Mouse (Mus musculus): ENCODE measurements around the gene Parp12.

Parp12 gene

DNA sequence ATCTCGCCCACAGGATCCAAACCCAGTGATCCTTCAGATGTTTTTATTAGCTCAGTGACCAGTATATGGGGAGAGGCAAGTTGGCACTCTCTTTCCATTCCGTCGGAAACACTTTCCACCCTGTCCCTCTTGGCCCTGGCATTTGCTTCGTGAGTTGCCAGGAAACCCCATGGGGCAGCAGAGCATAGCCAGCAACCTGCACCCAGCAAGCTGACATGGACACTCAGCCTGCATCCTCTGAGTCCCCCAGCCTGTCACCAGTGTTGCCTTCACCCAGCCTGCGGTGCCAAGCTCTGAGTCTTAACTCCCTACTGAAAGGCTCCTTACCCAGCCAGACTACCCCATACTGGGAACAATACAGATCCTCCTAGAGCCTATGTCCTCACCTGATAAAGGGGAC, 69.0 kb downstream of the Parp12 start:
- DNase-seq (ENCODE audit: low read depth, low spot score), result no peak
- H3K27me3 ChIP-seq (ENCODE audit: control insufficient read depth, insufficient read depth, low read length, poor library complexity, severe bottlenecking), result no peaks in the 10 kb centered on the region
- H3K36me3 ChIP-seq (ENCODE audit: control insufficient read depth, insufficient read depth, low read length, poor library complexity, severe bottlenecking), result no peaks in the 10 kb centered on the region

- Histone ChIP-seq H3K27me3 (ENCODE audit: control insufficient read depth, insufficient read depth, low read length, poor library complexity, severe bottlenecking) (no peaks in the 10 kb centered on the region), H3K36me3 (ENCODE audit: control insufficient read depth, insufficient read depth, low read length, poor library complexity, severe bottlenecking) (no peaks in the 10 kb centered on the region)
- no peak for DNase-seq (ENCODE audit: low read depth, low spot score)
Observed at GRCm38 (mm10) chr6:39040451-39040850, 77.7 kb downstream of the Parp12 start.
